Mouse (Mus musculus): ENCODE data around the gene Gm20605. TPM values are rescaled to one million over a fixed set of nuclear protein-coding genes. Genes with fewer than 3 reads are reported as not detected.
A peak's percentile ranks its signal among the peaks of the same experiment; 100 is the strongest.

The Gm20605 gene
- polyA plus RNA-seq, 1 experiment from 2014 or later, result 6.5 TPM

DNA sequence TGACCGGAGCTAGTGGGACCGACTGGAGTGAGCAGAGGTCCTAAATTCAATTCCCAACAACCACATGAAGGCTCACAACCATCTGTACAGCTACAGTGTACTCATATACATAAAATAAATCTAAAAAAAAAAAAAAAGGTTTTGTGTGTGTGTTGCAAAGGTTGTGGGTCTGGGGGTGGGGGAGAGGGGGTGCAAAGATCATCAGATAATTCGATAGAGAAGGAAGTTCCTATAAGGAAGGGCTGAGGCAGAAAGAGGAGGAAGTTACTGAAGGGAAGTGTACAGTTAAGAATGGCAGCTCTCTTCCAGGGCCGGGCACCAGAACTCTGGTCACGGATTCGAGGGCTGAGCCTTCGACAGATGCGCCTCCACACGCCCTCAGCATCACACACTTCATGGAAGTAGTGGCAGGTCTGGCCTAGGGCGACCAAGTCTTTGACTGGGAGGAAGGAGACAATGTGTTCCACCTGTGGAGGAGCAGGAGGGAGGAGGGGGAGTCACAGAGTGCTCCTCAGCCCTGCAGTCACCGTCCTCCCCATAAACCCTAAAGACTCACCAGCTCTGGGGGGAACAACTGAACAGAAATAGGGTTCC is 4.9 kb upstream of the Gm20605 start:
- H3K4me3 ChIP-seq (ENCODE audit: low read depth, low read length), result no peak overlapping the region
- H3K4me1 ChIP-seq (ENCODE audit: control insufficient read depth, insufficient read depth, low read length), result peaks cover 3% of the 10 kb centered on the region; the same call in 1 of the 2 replicates
- H3K4me2 ChIP-seq (ENCODE audit: low read depth, severe bottlenecking), result no peak overlapping the region
- DNase-seq (ENCODE audit: low spot score) (no peak), ATAC-seq (ENCODE audit: insufficient number of reproducible peaks, low FRiP score, low TSS enrichment, low read depth) (no peak)
- H3K9me3 ChIP-seq (ENCODE audit: control insufficient read depth, low read length), result no peaks in the 10 kb centered on the region
- H3K27ac ChIP-seq (replicated peaks; ENCODE audit: low read depth, low read length), result no peak overlapping the region
- no peak overlapping the region for H3K9ac ChIP-seq (ENCODE audit: low read length)
- H3K27me3 ChIP-seq (ENCODE audit: control insufficient read depth, insufficient read depth, low read length), result no peaks in the 10 kb centered on the region
- WGBS, result 87% methylated on average over 11 of the region's 11 CpGs
- H3K36me3 ChIP-seq (ENCODE audit: control insufficient read depth, insufficient read depth, low read length), result no peaks in the 10 kb centered on the region

GRCm38 (mm10) chr5:137627991-137628390 is 984 bp upstream of the Gm20605 start:
- Histone ChIP-seq H3K4me1 (ENCODE audit: control insufficient read depth, insufficient read depth, low read length) (peaks cover 21% of the 10 kb centered on the region), H3K36me3 (ENCODE audit: control insufficient read depth, insufficient read depth, low read length) (no peaks in the 10 kb centered on the region), H3K9ac (ENCODE audit: low read length) (peak overlapping the region; percentile 38), H3K27me3 (ENCODE audit: control insufficient read depth, insufficient read depth, low read length) (no peaks in the 10 kb centered on the region), H3K27ac (replicated peaks; ENCODE audit: low read depth, low read length) (peak overlapping the region; percentile 64), H3K4me2 (ENCODE audit: low read depth, severe bottlenecking) (peak overlapping the region; percentile 60), H3K4me3 (ENCODE audit: low read depth, low read length) (peak overlapping the region; percentile 91), H3K9me3 (ENCODE audit: control insufficient read depth, low read length) (no peaks in the 10 kb centered on the region)
- WGBS, result 7% methylated on average over 9 of the region's 9 CpGs
- no peak for DNase-seq (ENCODE audit: low spot score)
- ATAC-seq (ENCODE audit: insufficient number of reproducible peaks, low FRiP score, low TSS enrichment, low read depth), result no peak

GRCm38 (mm10) chr5:137629306-137629721 is 339 bp downstream of the Gm20605 start:
- peak overlapping the region; percentile 91 for H3K4me3 ChIP-seq (ENCODE audit: low read depth, low read length)
- under 1% methylated on average over 23 of the region's 23 CpGs for WGBS

GRCm38 (mm10) chr5:137629906-137630545 is 1.1 kb downstream of the Gm20605 start:
- Histone ChIP-seq H3K36me3 (ENCODE audit: control insufficient read depth, insufficient read depth, low read length) (no peaks in the 10 kb centered on the region), H3K4me1 (ENCODE audit: control insufficient read depth, insufficient read depth, low read length) (peaks cover 18% of the 10 kb centered on the region), H3K4me3 (ENCODE audit: low read depth, low read length) (peak overlapping the region; percentile 91), H3K4me2 (ENCODE audit: low read depth, severe bottlenecking) (peak overlapping the region; percentile 76), H3K9ac (ENCODE audit: low read length) (peak overlapping the region; percentile 82; the same call in 1 of the 2 replicates), H3K27ac (replicated peaks; ENCODE audit: low read depth, low read length) (peak overlapping the region; percentile 92; the same call in 1 of the 2 replicates), H3K27me3 (ENCODE audit: control insufficient read depth, insufficient read depth, low read length) (no peaks in the 10 kb centered on the region), H3K9me3 (ENCODE audit: control insufficient read depth, low read length) (no peaks in the 10 kb centered on the region)
- no peak for ATAC-seq (ENCODE audit: insufficient number of reproducible peaks, low FRiP score, low TSS enrichment, low read depth)
- peak; percentile 34 for DNase-seq (ENCODE audit: low spot score)
- 17% methylated on average over 6 of the region's 6 CpGs for WGBS

More at GRCm38 (mm10) chr5:137629306-137629721, 339 bp downstream of the Gm20605 start:
- DNase-seq (ENCODE audit: low spot score), result peak; percentile 74
- ATAC-seq (ENCODE audit: insufficient number of reproducible peaks, low FRiP score, low TSS enrichment, low read depth), result peak; percentile 36
- Histone ChIP-seq H3K36me3 (ENCODE audit: control insufficient read depth, insufficient read depth, low read length) (no peaks in the 10 kb centered on the region), H3K9ac (ENCODE audit: low read length) (peak overlapping the region; percentile 82), H3K27me3 (ENCODE audit: control insufficient read depth, insufficient read depth, low read length) (no peaks in the 10 kb centered on the region), H3K27ac (replicated peaks; ENCODE audit: low read depth, low read length) (peak overlapping the region; percentile 92), H3K4me1 (ENCODE audit: control insufficient read depth, insufficient read depth, low read length) (peaks cover 21% of the 10 kb centered on the region), H3K9me3 (ENCODE audit: control insufficient read depth, low read length) (no peaks in the 10 kb centered on the region), H3K4me2 (ENCODE audit: low read depth, severe bottlenecking) (peak overlapping the region; percentile 76)

- Histone ChIP-seq H3K27ac (replicated peaks; ENCODE audit: low read depth, low read length) (peak overlapping the region; percentile 92; the same call in 1 of the 2 replicates), H3K9me3 (ENCODE audit: control insufficient read depth, low read length) (no peaks in the 10 kb centered on the region), H3K36me3 (ENCODE audit: control insufficient read depth, insufficient read depth, low read length) (peaks cover 5% of the 10 kb centered on the region; the same call in 1 of the 2 replicates), H3K4me1 (ENCODE audit: control insufficient read depth, insufficient read depth, low read length) (peaks cover 18% of the 10 kb centered on the region), H3K9ac (ENCODE audit: low read length) (peak overlapping the region; percentile 23; the same call in 1 of the 2 replicates), H3K27me3 (ENCODE audit: control insufficient read depth, insufficient read depth, low read length) (no peaks in the 10 kb centered on the region), H3K4me3 (ENCODE audit: low read depth, low read length) (peak overlapping the region; percentile 91), H3K4me2 (ENCODE audit: low read depth, severe bottlenecking) (peak overlapping the region; percentile 76)
- 24% methylated on average over 3 of the region's 3 CpGs for WGBS
- no peak for DNase-seq (ENCODE audit: low spot score)
- ATAC-seq (ENCODE audit: insufficient number of reproducible peaks, low FRiP score, low TSS enrichment, low read depth), result no peak
These were observed 1.6 kb downstream of the Gm20605 start for GRCm38 (mm10) chr5:137630602-137631001.

DNA sequence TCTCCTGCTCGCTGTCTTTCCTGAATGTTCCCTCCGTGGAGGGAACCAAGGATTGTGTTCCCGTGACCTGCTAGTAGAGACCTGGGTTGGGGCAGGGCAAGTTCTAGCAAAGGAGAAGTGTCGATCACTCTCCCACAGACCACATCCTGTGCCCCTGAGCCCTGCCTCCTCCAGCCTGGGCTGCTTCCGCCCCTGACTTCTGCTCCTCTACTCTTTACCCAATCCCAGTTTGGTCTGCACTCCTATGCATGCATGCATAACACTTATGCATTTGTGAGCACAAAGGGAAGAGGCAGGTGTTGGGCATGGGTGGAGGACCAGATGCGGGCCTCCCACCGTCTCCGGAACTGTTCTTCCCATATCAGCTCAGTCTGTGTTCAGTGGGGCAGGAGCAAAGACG is 2.2 kb downstream of the Gm20605 start:
- peak overlapping the region; percentile 76; the same call in 1 of the 2 replicates for H3K4me2 ChIP-seq (ENCODE audit: low read depth, severe bottlenecking)
- ATAC-seq (ENCODE audit: insufficient number of reproducible peaks, low FRiP score, low TSS enrichment, low read depth), result no peak
- peak overlapping the region; percentile 23 for H3K9ac ChIP-seq (ENCODE audit: low read length)
- no peak for DNase-seq (ENCODE audit: low spot score)
- H3K36me3 ChIP-seq (ENCODE audit: control insufficient read depth, insufficient read depth, low read length), result peaks cover 7% of the 10 kb centered on the region
- peaks cover 18% of the 10 kb centered on the region for H3K4me1 ChIP-seq (ENCODE audit: control insufficient read depth, insufficient read depth, low read length)
- H3K27me3 ChIP-seq (ENCODE audit: control insufficient read depth, insufficient read depth, low read length), result no peaks in the 10 kb centered on the region
- no peaks in the 10 kb centered on the region for H3K9me3 ChIP-seq (ENCODE audit: control insufficient read depth, low read length)
- peak overlapping the region; percentile 91; the same call in 1 of the 2 replicates for H3K4me3 ChIP-seq (ENCODE audit: low read depth, low read length)
- WGBS, result 70% methylated on average over 9 of the region's 9 CpGs
- H3K27ac ChIP-seq (replicated peaks; ENCODE audit: low read depth, low read length), result peak overlapping the region; percentile 58; the same call in 1 of the 2 replicates

DNA sequence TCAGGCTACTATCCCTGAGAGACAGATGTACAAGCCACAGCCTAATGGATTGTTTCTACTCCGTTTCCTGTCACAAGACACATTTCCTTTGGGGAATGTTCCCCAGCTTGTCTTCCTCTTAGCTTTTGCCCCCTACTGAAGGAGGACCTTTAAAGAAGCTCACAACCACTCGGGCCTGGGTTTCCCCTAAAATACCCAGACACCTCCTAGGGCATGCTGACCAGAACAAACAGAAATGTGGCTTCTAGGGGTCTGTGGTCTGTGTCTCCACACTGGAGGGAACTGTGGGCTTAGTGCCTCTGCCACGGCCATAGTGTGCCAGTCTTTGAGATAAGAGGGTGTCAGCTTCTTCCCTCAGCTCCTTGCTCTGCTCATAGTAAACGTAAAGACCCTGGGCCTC is 2.6 kb downstream of the Gm20605 start:
- Histone ChIP-seq H3K9me3 (ENCODE audit: control insufficient read depth, low read length) (no peaks in the 10 kb centered on the region), H3K27me3 (ENCODE audit: control insufficient read depth, insufficient read depth, low read length) (no peaks in the 10 kb centered on the region), H3K36me3 (ENCODE audit: control insufficient read depth, insufficient read depth, low read length) (peaks cover 9% of the 10 kb centered on the region), H3K9ac (ENCODE audit: low read length) (no peak overlapping the region; the same call in 1 of the 2 replicates), H3K27ac (replicated peaks; ENCODE audit: low read depth, low read length) (peak overlapping the region; percentile 58; the same call in 1 of the 2 replicates), H3K4me1 (ENCODE audit: control insufficient read depth, insufficient read depth, low read length) (peaks cover 18% of the 10 kb centered on the region), H3K4me2 (ENCODE audit: low read depth, severe bottlenecking) (peak overlapping the region; percentile 76; the same call in 1 of the 2 replicates), H3K4me3 (ENCODE audit: low read depth, low read length) (no peak overlapping the region)
- DNase-seq (ENCODE audit: low spot score), result no peak
- 78% methylated on average over 4 of the region's 4 CpGs for WGBS
- no peak for ATAC-seq (ENCODE audit: insufficient number of reproducible peaks, low FRiP score, low TSS enrichment, low read depth)

GRCm38 (mm10) chr5:137633397-137634084 is 4.6 kb downstream of the Gm20605 start:
- H3K36me3 ChIP-seq (ENCODE audit: control insufficient read depth, insufficient read depth, low read length), result peaks cover 20% of the 10 kb centered on the region
- no peak for ATAC-seq (ENCODE audit: insufficient number of reproducible peaks, low FRiP score, low TSS enrichment, low read depth)
- no peaks in the 10 kb centered on the region for H3K9me3 ChIP-seq (ENCODE audit: control insufficient read depth, low read length)
- WGBS, result 80% methylated on average over 12 of the region's 12 CpGs
- no peak overlapping the region for H3K4me2 ChIP-seq (ENCODE audit: low read depth, severe bottlenecking)
- no peaks in the 10 kb centered on the region for H3K27me3 ChIP-seq (ENCODE audit: control insufficient read depth, insufficient read depth, low read length)
- no peak overlapping the region for H3K4me3 ChIP-seq (ENCODE audit: low read depth, low read length)
- H3K9ac ChIP-seq (ENCODE audit: low read length), result no peak overlapping the region
- no peak for DNase-seq (ENCODE audit: low spot score)
- peaks cover 18% of the 10 kb centered on the region for H3K4me1 ChIP-seq (ENCODE audit: control insufficient read depth, insufficient read depth, low read length)
- H3K27ac ChIP-seq (replicated peaks; ENCODE audit: low read depth, low read length), result no peak overlapping the region

Measured in limb, embryonic 11.5 days (tissue).